Mouse (Mus musculus) 416B (cell line): ENCODE results near the gene Hnrnpdl.

Experiments used
- DNase-seq: peaks from one replicate; pipeline ENCODE4 v3.0.0; 2011; ENCODE audit warnings: low read depth

Gene Hnrnpdl

DNA sequence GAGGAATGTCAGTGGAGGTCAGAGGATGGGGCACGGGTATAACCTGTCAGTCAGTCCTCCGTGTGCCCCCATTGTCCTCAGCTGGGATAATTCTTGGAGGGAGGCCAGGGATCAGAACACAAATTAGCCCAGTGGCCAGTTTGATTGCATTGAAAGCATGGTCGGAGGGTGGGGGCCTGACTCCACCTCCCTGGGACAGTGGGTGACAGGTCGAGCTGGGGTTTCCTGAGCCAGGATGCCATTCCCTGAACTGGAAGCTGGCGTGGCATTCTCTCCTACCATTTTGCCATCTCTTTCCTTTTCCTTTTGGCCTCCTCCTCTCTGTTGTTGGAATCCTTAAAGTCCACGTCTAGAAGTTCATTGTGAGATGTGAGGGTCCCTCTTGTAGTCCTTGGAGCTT is 33.6 kb downstream of the Hnrnpdl start:
- no peak for DNase-seq

DNA sequence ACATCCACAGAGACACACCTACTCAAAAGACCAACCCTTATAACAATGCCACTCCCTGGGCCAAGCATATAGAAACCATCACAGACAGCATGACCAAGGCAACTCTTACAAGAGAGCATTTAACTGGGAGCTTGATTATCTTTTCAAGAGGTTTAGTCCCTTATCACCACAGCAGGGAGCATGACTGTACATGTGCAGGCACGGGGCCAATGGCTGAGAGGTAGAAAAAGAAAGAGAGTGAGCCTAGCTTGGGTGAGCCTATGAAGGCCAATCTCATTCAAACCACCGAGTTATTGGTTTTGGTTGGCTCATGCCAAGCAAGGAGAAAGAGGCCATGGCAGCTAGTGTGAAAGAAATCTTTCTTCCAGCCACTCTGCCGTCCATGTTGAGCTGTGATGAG is 34.0 kb downstream of the Hnrnpdl start:
- DNase-seq = no peak

DNA sequence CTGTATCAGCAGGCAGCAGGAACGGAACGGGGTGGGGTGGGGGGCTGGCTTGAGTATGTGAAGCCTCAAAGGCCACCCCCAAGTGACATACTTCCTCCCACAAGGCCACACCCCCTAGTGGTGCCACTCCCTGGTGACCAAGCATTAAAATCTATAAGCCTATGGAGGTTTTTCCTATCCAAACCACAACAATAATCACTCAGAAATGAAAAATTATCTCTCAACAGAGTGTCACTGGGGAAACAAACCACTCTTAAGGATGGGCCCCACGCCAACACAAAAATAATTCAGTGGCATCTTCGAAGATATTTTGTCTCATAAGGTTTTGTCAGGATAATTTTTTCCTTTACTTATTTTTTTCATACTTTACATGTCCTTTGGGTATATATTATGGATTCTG is 35.6 kb downstream of the Hnrnpdl start:
- peak; percentile 32 for DNase-seq

DNA sequence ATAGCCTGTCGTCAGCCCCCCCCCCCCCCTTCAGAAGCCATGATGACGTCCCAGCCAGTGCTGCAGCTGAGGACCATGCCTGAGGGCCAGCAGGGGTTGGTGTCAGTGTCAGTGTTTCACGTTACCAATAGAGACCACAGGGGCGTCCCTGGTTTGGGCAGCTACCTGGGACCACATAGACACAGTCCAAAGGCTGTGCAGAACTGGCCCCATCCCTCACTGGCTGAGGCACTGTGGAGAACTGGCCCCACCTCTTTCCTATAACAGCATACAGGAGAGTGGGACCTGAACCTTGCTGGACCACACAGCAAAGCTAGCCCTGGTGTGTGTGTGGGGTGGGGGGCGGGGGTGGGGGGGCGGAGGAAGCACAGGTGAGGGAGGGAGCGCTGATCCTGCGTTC is 39.0 kb downstream of the Hnrnpdl start:
- no peak for DNase-seq

DNA sequence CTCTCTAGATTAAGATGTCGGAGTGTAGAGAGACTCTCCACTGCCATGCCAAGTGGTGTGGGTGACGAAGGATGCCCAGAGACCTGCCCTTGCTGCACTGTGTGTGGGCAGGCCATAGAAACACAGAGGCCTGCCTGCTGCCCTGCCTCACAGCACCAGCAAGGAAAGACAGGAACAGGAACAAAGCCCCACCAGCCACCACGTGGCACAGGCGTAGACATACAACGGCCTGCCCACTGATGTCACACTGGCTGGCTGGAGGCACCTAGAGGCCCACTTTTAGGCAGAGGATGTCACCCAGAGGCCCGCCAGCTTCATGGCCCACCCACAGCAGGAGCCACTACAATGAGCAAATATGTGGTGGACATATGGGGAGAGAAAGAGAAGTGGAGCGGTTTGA is 39.4 kb downstream of the Hnrnpdl start:
- no peak for DNase-seq

DNA sequence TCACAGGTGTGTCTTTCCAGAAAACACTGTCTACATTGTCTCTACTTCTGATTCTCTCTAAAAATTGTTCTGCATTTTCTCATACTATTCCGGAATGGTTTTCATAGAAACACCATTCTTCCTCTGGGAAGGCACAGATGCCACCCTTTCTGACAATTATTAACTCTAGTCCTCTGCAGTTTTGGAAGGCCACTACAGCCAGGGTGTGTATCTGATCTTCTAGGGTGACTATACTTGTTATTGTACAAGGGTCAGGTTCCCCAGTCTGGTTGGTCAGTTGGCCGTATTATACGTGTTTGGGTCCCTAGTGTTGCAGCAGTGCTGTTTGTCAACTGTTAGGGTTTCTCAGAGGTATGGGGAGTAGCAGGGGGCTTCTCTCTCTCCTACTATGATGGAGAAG is 44.8 kb downstream of the Hnrnpdl start:
- no peak for DNase-seq

DNA sequence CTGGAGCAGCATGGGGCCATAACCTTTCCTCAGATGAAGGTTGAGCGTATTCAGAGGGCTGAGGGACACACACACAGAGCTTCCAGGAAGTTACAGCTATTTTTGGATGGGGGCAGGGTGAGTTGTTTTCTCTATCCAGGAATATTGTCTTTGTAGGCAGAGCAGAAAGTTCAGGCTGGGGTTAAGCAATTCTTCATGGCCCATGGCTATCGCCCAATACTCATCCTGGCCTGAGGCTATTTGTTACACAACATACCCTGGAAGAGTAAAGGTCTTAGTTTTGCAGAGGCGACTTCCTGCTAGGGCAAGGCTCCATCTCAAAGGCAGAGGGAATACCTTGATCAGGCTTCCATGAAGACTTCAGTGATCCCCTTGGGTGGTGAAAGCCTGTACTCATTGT is 45.3 kb downstream of the Hnrnpdl start:
- no peak for DNase-seq
